Mouse (Mus musculus): ENCODE results near the gene Wdr83.
A peak's percentile ranks its signal among the peaks of the same experiment; 100 is the strongest.

The Wdr83 gene

DNA sequence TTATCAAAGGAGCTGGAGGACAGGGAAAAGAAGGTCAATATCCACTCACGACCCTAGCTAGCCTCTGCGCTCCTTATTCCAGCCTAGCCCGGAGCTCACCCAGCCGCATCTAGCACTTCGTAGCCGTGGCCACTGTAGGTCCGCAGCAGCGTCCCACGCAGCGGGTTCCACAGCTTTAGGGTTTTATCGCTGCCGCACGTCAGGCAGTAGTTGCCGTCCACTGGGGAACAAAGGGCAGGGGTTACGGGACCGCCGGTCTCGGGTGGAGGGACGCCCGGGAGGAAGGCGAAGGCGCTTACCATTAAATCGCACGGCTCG lies 933 bp downstream of the Wdr83 start:
- peak in 1 of 2 experiments; percentile 87 for DNase-seq (ENCODE audit: inconsistent age in 2 of 2, low spot score in 1 of 2)

DNA sequence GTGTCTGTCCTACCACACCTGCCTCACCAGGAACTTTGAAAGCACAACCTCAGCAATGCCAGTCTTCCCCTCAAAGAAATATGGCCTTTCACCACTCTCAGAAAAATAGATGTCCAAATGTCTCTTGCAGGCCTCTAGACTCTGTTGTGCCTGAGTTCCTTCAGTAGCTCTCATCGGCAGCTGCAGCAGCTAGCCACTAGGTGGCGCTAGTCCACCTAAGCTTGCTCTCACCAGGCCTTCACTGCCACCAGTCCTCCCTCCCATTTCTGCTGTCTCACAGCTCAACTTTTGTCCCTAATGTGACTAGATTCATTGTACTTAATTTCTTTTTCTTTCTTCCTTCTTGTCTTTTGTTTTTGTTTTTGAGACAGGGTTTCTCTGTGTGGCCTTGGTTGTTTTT lies 4.1 kb downstream of the Wdr83 start:
- peak; percentile 80 to 92 for DNase-seq (ENCODE audit: inconsistent age in 2 of 2, low spot score in 1 of 2)

DNA sequence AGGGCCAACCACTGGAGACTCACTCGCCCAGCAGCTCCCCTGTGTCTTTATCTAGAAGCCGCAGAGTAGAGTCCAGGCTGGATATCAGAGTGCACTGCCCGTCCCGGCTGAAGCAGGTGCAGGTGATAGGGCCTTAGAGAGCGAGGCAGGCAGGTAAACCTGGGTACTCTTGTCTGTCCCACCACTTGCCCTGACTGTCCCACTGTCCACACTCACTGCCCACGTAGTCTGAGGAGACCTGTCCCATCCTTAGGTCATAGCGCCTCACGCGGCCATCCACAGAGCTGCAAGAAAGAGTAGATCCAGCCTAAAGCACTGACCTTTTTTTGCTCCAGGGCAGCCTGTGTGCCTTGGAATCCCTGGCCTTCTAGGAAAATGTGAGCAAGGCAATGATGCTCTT lies 5.1 kb downstream of the Wdr83 start:
- peak; percentile 55 to 72 for DNase-seq (ENCODE audit: inconsistent age in 2 of 2, low spot score in 1 of 2)

DNA sequence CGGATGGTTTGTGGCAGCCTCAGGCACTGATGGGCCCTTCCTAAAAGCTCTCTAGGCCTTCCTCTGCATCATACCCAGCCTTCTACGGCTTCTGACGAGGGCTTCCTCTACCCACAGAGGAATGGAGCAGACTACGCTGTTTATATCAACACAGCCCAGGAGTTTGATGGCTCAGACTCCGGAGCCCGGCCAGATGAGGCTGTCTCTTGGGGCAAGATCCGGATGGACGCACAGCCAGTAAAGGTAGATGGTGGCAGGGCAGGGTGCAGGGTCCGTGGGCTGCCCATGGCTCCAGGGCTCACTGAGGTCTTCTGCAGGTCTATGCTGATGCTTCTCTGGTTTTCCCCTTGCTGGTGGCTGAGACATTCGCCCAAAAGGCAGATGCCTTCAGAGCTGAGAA lies 6.5 kb downstream of the Wdr83 start:
- no peak for DNase-seq (ENCODE audit: inconsistent age in 2 of 2, low spot score in 1 of 2)

DNA sequence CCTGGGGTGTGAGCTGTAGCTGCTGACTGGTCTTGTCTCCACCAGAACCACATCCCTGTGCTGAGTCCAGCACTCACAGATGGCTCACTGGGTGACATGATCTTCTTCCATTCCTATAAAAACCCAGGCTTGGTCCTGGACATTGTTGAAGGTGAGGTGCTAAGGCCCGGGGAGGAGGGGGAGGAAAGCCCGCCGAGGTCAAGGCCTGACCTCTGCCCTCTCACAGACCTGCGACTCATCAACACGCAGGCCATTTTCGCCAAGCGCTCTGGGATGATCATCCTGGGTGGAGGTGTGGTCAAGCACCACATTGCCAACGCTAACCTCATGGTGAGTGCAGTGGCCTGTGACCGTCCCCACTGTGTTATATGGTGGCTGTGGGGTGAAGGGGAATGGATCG lies 6.9 kb downstream of the Wdr83 start:
- no peak for DNase-seq (ENCODE audit: inconsistent age in 2 of 2, low spot score in 1 of 2)

DNA sequence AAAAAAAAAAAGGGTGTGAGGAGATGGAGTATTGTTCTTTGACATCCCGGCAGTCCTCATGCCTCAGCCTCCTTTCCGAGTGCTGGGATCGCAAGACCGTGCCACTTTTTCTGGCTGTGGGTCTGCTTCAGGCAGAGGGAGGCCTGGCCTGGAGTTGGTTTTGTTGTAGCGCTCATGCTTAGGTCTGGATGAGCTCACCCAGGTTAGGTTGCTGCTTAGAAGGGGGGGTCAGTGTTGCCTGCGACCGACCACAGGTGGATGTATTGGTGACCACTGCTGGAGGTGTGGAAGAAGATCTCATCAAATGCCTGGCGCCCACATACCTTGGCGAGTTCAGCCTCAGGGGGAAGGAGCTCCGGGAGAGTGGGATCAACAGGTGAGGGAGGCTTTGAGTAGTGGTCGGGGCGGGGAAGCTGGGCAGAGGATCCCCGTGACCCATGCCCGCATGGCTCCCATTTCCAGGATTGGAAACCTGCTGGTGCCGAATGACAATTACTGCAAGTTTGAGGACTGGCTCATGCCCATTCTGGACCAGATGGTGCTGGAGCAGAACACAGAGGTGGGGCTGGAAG lies 8.0 kb downstream of the Wdr83 start:
- DNase-seq (ENCODE audit: inconsistent age in 2 of 2, low spot score in 1 of 2), result no peak

DNA sequence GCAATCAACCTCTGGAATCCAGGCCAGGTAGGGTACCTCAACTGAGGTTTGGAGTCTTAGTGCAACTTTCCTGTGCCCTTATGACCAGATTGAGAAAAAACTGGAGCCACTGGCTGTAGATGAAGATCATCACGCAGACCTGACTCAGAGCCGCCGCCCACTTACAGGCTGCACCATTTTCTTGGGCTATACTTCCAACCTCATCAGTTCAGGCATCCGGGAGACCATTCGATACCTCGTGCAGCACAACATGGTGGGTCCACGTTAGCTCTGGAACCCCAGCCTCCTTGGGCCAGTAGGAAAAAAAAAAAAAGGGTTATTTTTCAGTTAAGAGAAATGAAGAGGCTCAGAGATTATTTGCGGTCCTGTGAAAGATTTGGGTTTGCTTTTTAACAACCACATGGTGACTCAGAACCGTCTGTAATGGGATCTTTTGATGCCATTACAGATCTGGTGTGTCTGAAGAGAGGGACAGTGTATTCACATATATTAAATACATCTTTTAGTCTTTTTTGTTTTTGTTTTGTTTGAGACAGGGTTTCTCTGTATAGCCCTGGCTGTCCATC lies 8.7 kb downstream of the Wdr83 start:
- no peak for DNase-seq (ENCODE audit: inconsistent age in 2 of 2, low spot score in 1 of 2)

DNA sequence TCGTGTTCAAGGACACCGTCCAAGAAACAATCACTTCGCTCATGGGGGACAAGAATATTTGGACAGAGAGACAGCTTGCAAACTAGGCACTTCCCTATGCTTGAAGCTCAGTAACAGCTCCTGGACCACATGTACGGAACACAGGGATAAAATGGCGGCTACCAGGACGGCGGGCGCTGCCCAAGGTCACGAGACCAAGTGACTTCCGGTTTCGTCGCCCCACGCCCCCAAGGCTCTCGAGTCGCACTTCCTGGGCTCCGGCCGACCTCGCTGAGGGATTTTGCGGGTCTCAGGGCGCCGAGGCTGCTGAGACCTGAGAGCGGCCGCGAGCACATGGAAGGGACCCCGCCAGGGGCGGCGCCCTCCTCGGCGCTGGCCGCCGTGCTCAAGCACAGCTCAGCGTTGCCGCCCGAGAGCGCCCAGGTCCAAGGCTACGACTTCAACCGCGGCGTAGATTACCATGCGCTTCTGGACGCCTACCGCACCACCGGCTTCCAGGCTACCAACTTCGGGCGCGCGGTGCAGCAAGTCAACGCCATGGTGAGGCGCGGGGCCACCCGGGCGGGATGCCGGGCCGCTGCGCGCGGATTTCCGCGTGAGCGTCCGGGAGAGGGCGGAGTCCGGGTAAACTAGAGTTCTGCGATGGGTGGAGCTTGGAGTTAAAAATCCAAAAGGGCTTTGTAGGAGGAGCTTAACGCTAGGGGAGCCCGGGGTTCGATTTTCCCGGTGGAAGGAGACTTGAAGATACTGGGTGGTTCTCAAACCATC lies 9.4 kb downstream of the Wdr83 start, which contains the start of gene Dhps:
Dhps (plus strand) TSS at position 244 of the 768 bp plus-strand sequence.
- peak; percentile 93 to 96 for DNase-seq (ENCODE audit: inconsistent age in 2 of 2, low spot score in 1 of 2)

DNA sequence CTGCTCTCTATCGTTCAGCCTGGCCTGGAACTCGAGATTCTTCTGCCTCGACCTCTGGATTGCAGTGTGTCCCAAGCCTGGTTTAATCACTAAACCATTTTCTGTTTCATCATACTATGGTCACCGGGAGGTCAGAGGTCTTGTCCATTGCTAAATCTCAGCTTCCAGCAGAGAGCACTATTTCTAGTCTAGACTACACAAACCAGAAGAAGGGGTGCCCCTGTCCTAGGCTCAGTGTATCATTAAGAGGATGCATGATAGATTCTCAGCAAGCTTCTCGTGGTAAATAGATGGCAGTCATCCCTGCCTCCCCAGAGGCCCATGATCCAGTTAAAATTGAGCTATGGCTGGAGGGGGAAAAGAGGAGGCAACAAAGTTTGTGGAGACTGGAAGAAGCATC lies 10.1 kb downstream of the Wdr83 start:
- peak in 1 of 2 experiments; percentile 71 for DNase-seq (ENCODE audit: inconsistent age in 2 of 2, low spot score in 1 of 2)

DNA sequence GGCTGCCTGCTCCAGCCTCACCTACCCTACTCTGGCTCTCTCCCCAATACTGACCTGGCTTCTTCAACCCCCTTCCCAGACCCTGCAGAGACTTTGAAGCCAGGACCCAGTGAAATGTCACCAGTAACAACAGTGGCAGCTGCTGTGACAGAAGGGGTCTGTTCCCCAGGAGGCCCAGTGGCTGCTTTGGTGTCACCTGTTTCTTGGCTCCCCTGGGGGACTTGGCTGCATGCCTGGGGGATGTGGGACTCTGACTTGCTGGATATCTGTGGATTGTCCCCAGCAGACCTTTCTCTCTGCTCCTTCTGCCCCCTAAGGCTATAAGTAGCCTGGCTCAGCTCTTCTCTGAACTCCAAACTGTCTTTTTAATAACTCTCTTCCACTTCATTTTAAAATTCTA lies 13.1 kb downstream of the Wdr83 start, which contains the start of gene Gm5741:
Gm5741 (minus strand) TSS at position 1 of the 400 bp plus-strand sequence.
- DNase-seq (ENCODE audit: inconsistent age in 2 of 2, low spot score in 1 of 2), result no peak

DNA sequence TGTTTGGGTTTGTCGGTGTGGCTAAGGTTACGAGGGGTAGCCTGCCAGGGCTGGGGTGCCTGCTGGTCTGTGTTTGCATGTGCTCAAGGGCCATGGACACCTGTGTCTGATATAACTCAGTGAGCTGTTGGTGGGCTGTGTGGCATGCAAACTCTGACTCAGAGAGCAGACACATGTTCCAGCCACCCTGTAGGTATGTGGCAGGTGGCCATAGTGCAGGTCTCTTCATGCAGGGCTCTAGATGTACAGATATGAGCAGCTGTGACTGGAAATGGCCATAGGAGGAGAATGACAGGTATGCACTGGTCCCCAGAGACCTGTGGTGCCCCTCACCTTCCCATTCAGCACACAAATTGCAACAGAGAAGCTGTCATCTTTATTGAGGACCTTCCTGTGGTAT lies 14.0 kb downstream of the Wdr83 start:
- DNase-seq (ENCODE audit: inconsistent age in 2 of 2, low spot score in 1 of 2), result no peak

DNA sequence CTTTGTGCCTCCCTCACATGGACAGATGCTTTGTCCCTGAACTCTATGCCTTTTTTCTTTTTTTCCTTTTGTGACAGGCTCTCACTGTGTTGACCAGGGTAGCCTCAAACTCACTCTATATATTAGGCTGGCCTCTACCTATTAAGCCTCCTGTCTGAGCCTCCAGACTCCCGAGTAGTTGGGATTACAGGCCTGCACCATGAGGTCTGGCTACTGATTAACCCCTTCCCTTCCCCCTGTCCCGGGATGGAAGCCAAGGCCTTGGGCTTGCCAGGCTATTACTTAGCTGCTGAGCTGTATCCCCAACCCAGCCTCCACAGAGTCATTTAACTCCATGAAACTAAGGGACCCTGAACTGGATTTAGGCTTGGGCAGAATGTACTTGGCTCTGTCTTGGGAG lies 15.9 kb downstream of the Wdr83 start:
- no peak for DNase-seq (ENCODE audit: inconsistent age in 2 of 2, low spot score in 1 of 2)

DNA sequence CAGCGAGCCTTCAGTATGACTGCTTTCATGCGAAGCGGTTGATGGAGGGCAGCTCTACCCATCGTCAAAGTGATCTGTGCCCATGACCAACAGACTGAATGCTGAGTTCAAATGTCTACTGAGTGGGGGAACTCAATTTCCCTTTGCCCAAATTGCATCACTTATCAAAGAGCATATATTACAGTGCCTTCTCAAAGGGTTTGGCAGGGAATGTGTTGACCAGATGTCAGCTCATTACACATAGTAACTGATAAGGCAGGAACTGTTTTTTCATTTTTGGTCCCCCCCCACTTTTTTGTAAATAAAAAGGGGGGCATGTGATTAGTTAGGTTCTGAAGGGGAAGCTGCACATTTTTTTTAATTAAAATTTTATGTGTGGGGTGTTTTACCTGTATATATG lies 18.5 kb downstream of the Wdr83 start:
- no peak for DNase-seq (ENCODE audit: inconsistent age in 2 of 2, low spot score in 1 of 2)

DNA sequence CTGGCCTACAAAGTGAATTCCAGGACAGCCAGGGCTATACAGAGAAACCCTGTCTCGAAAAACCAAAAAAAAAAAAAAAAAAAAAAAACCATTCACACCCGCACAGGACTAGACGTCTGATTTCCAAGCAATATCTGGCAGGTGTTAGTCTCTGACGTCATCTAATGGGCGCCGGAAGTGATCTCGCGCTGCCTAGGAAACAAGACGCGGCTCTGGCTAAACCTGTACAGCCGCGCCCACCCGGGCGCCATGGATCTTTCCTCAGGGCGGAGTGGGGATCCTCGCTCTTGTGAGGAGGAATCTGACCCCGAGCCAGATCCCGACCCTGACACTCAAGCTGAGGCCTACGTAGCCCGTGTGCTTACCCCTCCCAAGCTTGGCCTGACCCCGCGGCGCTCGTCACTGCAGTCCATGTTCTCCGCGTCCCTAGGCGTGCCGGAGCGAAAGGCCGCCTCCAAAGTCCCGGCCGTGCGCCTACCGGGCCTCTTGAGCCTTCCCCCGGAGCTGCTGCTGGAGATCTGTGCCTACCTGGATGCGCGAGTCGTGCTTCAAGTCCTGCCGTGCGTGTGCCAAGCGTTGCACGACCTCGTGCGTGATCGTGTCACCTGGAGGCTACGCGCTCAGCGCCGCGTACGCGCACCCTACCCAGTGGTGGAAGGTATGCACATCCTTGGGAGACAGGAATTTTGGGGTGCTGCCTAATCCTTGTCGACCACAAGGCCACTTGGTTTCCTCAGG lies 21.1 kb downstream of the Wdr83 start, which contains the start of gene Fbxw9:
Fbxw9 (plus strand) TSS at position 177 of the 738 bp plus-strand sequence.
- peak; percentile 89 to 96 for DNase-seq (ENCODE audit: inconsistent age in 2 of 2, low spot score in 1 of 2)

DNA sequence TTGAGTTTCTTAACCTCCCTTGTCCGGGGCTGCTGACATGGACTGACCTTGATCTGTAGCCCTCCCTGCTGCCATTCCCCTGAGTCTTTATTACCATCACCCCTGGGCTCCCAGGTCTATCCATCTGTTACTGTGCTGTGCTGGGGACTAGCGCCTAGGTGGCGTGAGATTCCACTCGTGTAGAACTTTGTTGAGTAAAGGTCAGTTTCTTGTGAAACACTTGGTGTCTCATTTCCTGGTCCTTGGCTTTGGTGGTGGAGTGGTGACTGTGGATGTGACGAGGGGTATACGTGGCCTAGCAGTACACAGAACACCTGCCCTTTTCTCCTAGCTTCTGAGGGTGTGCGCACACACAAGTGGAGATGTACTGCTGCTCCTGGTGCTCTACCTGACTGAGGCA lies 23.7 kb downstream of the Wdr83 start:
- DNase-seq (ENCODE audit: inconsistent age in 2 of 2, low spot score in 1 of 2), result peak in 1 of 2 experiments; percentile 71

DNA sequence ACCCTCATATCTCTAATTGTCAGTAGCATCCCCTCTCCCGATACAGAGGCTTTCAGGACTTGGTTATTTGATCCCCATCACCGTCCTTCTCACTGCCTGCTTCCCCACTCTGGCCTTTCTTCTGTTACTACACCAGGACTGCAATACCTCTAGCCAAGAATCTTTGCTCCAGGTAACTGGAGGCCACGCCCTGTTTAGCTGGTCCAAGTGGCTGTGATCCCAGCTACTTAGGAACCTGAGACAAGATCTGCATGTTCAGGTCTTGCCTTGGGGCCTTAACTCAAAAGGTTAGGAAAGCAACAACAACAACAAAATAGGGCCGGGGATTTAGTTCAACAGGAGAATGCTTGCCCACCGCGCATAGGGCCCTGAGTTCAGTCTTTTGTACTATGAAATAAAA lies 37.5 kb downstream of the Wdr83 start:
- no peak for DNase-seq (ENCODE audit: inconsistent age in 2 of 2, low spot score in 1 of 2)

DNA sequence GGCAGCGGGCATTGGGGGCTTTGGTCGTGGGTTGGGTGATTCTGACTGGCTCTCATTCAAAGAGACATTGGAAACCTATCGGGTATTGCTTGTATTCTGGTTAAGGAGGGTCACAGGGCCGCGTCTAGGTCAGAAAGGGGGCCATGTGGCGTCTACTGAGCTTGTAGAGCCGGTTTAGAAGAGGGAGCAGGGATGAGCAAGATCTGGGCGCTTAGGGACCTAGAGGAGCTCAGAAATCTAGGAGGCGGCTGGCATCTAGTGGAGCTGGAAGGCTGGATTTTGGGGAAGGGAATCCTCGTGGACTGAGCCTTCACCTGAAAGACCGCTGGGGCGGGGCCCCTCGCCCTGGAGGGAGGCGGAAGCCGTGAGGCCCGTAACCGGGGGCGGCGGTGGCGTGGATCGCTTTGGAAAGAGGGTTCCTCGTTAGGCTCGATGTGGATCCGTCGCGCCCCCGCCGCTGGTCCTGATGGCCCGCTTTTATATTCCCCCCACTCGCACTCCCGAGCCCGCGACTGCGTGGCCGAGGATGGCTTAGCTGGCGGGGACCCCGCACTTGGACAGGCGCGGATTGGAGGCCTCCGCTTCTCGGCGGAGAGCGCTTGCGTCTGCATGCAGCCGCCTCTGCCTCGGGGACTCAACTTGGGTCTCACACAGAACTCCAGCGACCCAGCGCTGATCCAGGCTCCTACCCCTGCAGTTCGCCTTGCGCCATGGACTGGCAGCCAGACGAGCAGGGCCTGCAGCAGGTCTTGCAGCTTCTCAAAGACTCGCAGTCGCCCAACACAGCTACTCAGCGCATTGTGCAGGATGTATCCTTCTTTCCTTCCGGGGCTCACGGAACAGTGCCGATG lies 43.2 kb downstream of the Wdr83 start:
- DNase-seq (ENCODE audit: inconsistent age in 2 of 2, low spot score in 1 of 2), result peak; percentile 63 to 88

DNA sequence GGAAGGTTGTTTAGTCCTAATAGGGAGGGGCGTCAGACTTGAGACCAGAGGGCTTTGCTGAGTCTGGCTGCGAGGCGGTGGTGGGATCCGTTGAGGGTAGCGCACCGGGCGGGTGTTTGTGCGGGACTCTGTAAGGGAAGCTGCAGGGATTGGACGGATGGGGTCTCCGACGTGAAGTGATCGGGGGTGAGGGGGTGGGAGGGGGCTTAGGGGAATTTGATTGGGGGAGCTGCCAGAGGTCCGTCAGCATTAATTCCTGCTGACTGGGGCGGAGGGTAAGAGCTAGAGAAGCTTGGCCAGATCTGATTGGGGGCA lies 43.8 kb downstream of the Wdr83 start:
- DNase-seq (ENCODE audit: inconsistent age in 2 of 2, low spot score in 1 of 2), result no peak

DNA sequence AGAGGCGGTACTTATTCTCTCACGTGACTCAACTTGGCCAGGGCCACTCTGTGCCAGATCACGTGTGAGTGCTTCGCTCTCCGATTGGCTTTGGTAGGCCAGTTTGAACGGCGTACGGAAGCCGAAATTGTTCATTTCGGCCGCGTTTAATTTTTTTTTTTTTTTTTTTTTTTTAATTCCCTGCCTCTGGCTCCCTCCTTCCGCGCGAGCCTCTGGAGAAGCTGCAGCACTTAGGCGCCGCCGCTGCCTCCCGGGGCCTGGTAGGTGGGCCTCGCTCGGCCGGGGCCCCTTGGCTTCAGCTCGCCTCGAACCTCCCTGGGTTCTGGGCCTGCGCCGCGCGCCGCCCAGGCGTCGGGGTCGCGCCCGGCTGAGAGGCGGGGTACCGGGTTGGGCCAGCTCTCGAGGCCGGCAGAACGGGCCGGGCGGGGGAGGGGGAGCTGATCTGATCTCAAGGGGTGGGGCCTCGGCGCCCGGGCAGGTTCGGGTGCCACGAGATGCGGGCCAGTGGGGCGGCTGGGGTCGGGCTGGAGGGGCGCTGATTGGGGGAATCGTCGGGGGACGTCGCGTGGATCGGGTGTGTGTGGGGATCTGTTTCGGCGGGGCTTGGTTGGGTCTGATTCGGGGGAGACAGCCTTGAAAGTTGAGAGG lies 44.3 kb downstream of the Wdr83 start, which contains the start of gene Tnpo2:
Tnpo2 (plus strand) TSS at position 198 of the 648 bp plus-strand sequence.
- peak; percentile 92 to 98 for DNase-seq (ENCODE audit: inconsistent age in 2 of 2, low spot score in 1 of 2)

DNA sequence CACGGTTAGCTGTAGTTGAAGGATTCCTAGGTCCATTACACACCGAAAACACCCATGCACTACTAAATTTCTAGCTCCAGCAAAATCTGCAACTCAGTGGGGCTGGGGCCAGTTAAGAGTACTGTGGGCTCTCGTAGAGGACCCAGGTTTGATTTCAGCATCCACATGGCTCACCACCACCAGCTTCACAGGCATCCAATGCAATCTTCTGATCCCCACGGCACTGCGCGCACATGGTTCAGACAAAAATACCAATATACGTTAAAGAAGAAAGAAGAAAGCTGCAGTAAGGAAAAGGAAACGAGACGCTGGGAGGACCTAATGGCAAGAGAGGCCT lies 44.8 kb downstream of the Wdr83 start:
- DNase-seq (ENCODE audit: inconsistent age in 2 of 2, low spot score in 1 of 2), result no peak
